In the genomic region with DNA sequence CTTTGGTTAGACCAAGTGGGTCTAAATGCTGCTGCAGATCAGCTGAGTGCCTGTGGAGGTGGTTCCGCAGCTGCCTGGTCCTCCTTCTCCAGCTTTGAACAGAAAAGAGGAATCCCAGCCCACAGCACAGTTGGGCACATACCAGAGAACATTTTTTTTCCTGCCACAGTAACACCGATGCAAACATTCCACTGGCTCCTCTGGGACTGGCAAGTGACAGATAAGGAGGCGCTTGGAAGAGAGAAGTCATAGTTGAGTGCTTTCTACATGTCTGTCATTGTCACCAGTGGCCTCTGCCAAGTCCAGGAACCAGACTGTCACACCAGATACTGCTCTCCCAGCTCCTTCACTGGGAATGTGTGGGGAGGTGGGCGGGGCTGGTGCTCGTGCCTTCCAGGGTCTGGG, we compare ENCODE assay signal across 15 mouse cellular contexts.
DNase-seq lines count a peak whose midpoint lies in the region; ATAC-seq lines count a peak whose summit lies in the region.
"Had no signal": no experiment of that assay in that cellular context is flagged by ENCODE, and none has a peak within 500 bp of the region (broad histone marks: within the 10 kb centered on the region; RNA-seq: fewer than 3 reads in every experiment).

No protein-coding gene starts in this region.

- H3K36me3 ChIP-seq in forebrain, embryonic 15.5 days, result no peaks in the 10 kb centered on the region
- H3K36me3 ChIP-seq in forebrain, embryonic 11.5 days (ENCODE audit: control insufficient read depth, insufficient read depth, low read length), result no peaks in the 10 kb centered on the region
- H3K36me3 ChIP-seq: embryonic facial prominence, embryonic 10.5 days; G1E; limb, embryonic 15.5 days; midbrain, embryonic 15.5 days had no signal

- H3K4me2 ChIP-seq in forebrain, embryonic 15.5 days (replicated peaks), result no peak overlapping the region
- no peak overlapping the region for H3K4me2 ChIP-seq in forebrain, embryonic 11.5 days (ENCODE audit: low read depth, low read length, severe bottlenecking)
- H3K4me2 ChIP-seq: limb, embryonic 15.5 days; midbrain, embryonic 15.5 days had no signal

- no peak overlapping the region for H3K27ac ChIP-seq in forebrain, embryonic 15.5 days (replicated peaks)
- no peak overlapping the region for H3K27ac ChIP-seq in forebrain, embryonic 11.5 days (ENCODE audit: low read depth, low read length)
- H3K27ac ChIP-seq: embryonic facial prominence, embryonic 10.5 days; limb, embryonic 15.5 days; midbrain, embryonic 15.5 days had no signal

- H3K9me3 ChIP-seq in forebrain, embryonic 15.5 days, result no peaks in the 10 kb centered on the region
- no peaks in the 10 kb centered on the region for H3K9me3 ChIP-seq in forebrain, embryonic 11.5 days (ENCODE audit: control insufficient read depth, low read length)
- H3K9me3 ChIP-seq: embryonic facial prominence, embryonic 10.5 days; G1E; limb, embryonic 15.5 days; midbrain, embryonic 15.5 days had no signal

- no peak overlapping the region for H3K9ac ChIP-seq in forebrain, embryonic 15.5 days (replicated peaks)
- H3K9ac ChIP-seq in forebrain, embryonic 11.5 days (ENCODE audit: low read length), result no peak overlapping the region
- H3K9ac ChIP-seq: limb, embryonic 15.5 days; midbrain, embryonic 15.5 days had no signal

- no peak overlapping the region for H3K4me3 ChIP-seq in forebrain, embryonic 15.5 days
- no peak overlapping the region for H3K4me3 ChIP-seq in forebrain, embryonic 11.5 days (ENCODE audit: low read depth, low read length)
- H3K4me3 ChIP-seq: embryonic facial prominence, embryonic 10.5 days; limb, embryonic 15.5 days; midbrain, embryonic 15.5 days had no signal

- 58% methylated on average over 5 of the region's 5 CpGs for WGBS in forebrain, embryonic 15.5 days
- 73% methylated on average over 5 of the region's 5 CpGs for WGBS in forebrain, embryonic 11.5 days

- intact Hi-C loops in left cerebral cortex, postnatal 25 days (cut with DNase I), result no loop called here

- 0 out of 2 replicates have a peak, but pooled peaks cover 3% of the 10 kb centered on the region for H3K4me1 ChIP-seq in forebrain, embryonic 15.5 days
- H3K4me1 ChIP-seq in forebrain, embryonic 11.5 days (replicated peaks; ENCODE audit: control insufficient read depth, insufficient read depth, low read length), result no peaks in the 10 kb centered on the region
- H3K4me1 ChIP-seq: limb, embryonic 15.5 days; midbrain, embryonic 15.5 days had no signal

- no peak for DNase-seq in forebrain, embryonic 11.5 days (ENCODE audit: low spot score)
- DNase-seq in left cerebral cortex, adult 9 months (ENCODE audit: low spot score in 2 of 2), result peak; percentile 45 to 62
- DNase-seq in left cerebral cortex, adult 11 months (ENCODE audit: low spot score), result no peak
- DNase-seq in heart, adult 9 months (ENCODE audit: low spot score in 2 of 2), result peak; percentile 32 to 42
- peak; percentile 41 to 93 for DNase-seq in left cerebral cortex, postnatal 25 days (ENCODE audit: low spot score in 2 of 2)
- no peak for DNase-seq in retina, embryonic 14.5 days (ENCODE audit: low spot score)
- DNase-seq: kidney, postnatal 36 days; thymus, postnatal 36 days had no signal

- peak; percentile 40; the same call in 1 of the 2 replicates for ATAC-seq in forebrain, embryonic 15.5 days (replicated peaks)
- ATAC-seq in forebrain, embryonic 11.5 days (replicated peaks; ENCODE audit: low FRiP score), result no peak
- no peak for ATAC-seq in inflammation-experienced regulatory T-cells, adult 6 months
- ATAC-seq: forebrain, embryonic 14.5 days; midbrain, embryonic 15.5 days had no signal

- H3K27me3 ChIP-seq in forebrain, embryonic 15.5 days, result no peaks in the 10 kb centered on the region
- no peaks in the 10 kb centered on the region for H3K27me3 ChIP-seq in forebrain, embryonic 11.5 days (ENCODE audit: control insufficient read depth, insufficient read depth, low read length)
- H3K27me3 ChIP-seq: limb, embryonic 15.5 days; midbrain, embryonic 15.5 days had no signal

Comparison
In these comparisons a context has a peak if more than half of its experiments do, and no peak if none do; other contexts are left out.
1. DNase-seq: peak in left cerebral cortex, adult 9 months (2 of 2), heart, adult 9 months (2 of 2) and left cerebral cortex, postnatal 25 days (2 of 2); none in forebrain, embryonic 11.5 days (single experiment), left cerebral cortex, adult 11 months (single experiment) and retina, embryonic 14.5 days (single experiment).